Mouse (Mus musculus) neural tube, embryonic 15.5 days (tissue): ENCODE results near the gene Tmem141. TPM values are rescaled to one million over a fixed set of nuclear protein-coding genes. Genes with fewer than 3 reads are reported as not detected.
A peak's percentile ranks its signal among the peaks of the same experiment; 100 is the strongest.

Experiments used
- ATAC-seq: fragments of 200-750 bp; cut with Nextera tagmentation; 2 replicates; pipeline ENCODE4 v1.8.0; 2017; ENCODE audit warnings: mild to moderate bottlenecking, moderate TSS enrichment, moderate library complexity; ENCODE audit not compliant: low FRiP score
- H3K27ac ChIP-seq: fragments of 300-500 bp; sonication (generic); replicated peaks from 2 replicates; pipeline ENCODE4 v1.5.1; 2015; ENCODE audit warnings: mild to moderate bottlenecking, inconsistent platforms
- H3K27me3 ChIP-seq: fragments of 300-500 bp; sonication (generic); replicated peaks from 2 replicates; pipeline ENCODE4 v1.6.1; 2015; ENCODE audit warnings: inconsistent platforms
- H3K36me3 ChIP-seq: fragments of 300-500 bp; sonication (generic); 2 replicates; pipeline ENCODE4 v1.6.1; 2015; ENCODE audit warnings: inconsistent platforms
- H3K4me1 ChIP-seq: fragments of 300-500 bp; sonication (generic); 2 replicates; pipeline ENCODE4 v1.6.1; 2015; ENCODE audit warnings: inconsistent platforms
- H3K4me2 ChIP-seq: fragments of 300-500 bp; sonication (generic); 2 replicates; pipeline ENCODE4 v1.6.1; 2015; ENCODE audit warnings: inconsistent platforms, mild to moderate bottlenecking, moderate library complexity
- H3K4me3 ChIP-seq: fragments of 300-500 bp; sonication (generic); replicated peaks from 2 replicates; pipeline ENCODE4 v1.5.1; 2015; ENCODE audit warnings: mild to moderate bottlenecking, inconsistent platforms
- H3K9ac ChIP-seq: fragments of 300-500 bp; sonication (generic); replicated peaks from 2 replicates; pipeline ENCODE4 v1.6.1; 2015; ENCODE audit warnings: mild to moderate bottlenecking, inconsistent platforms
- H3K9me3 ChIP-seq: fragments of 300-500 bp; sonication (generic); replicated peaks from 2 replicates; pipeline ENCODE4 v1.6.1; 2016; ENCODE audit warnings: inconsistent platforms
- WGBS: fragments of 180-500 bp; shearing (Covaris S2); methylation state at CpG from one replicate; pipeline ENCODE4 v1.1.7; 2015; ENCODE audit warnings: mixed read lengths; 5-methylcytosine and 5-hydroxymethylcytosine counted together
- polyA plus RNA-seq: library from polyadenylated mRNA; unstranded; fragments of >200 nt; fragmentation: Nextera tagmentation; extraction: Ambion mirVana; gene quantifications from 2 replicates; pipeline ENCODE4 v1.2.1, GENCODE M21; 2015

The Tmem141 gene
- polyA plus RNA-seq, 1 experiment from 2014 or later: 56.6 TPM

DNA sequence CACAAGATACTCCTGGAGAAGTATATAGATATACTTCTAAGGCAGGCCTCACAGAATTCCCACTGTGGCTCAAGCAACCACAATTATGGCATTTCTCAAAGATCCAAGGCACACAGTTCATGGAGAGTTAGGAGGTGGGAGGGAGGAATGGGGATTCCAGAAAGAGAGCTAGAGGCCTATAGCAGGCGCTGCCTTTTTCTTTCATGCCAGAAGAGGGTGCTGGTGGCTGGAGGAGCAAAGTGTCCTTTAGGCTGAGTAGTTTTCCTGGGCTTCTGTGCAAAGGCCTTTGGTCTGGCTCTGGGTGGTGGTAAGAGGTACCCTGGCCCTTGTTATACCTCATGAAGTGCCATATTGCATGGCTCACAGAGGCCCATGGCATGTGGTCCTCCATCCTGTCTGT, 12.2 kb upstream of the Tmem141 start:
- no peak for ATAC-seq
- no peaks in the 10 kb centered on the region for H3K4me1 ChIP-seq
- no peak overlapping the region for H3K27ac ChIP-seq
- H3K9me3 ChIP-seq: no peaks in the 10 kb centered on the region
- no peak overlapping the region for H3K4me2 ChIP-seq
- WGBS: 54% methylated on average over 1 of the region's 1 CpGs
- no peaks in the 10 kb centered on the region for H3K27me3 ChIP-seq
- H3K36me3 ChIP-seq: no peaks in the 10 kb centered on the region
- H3K9ac ChIP-seq: no peak overlapping the region
- H3K4me3 ChIP-seq: no peak overlapping the region

DNA sequence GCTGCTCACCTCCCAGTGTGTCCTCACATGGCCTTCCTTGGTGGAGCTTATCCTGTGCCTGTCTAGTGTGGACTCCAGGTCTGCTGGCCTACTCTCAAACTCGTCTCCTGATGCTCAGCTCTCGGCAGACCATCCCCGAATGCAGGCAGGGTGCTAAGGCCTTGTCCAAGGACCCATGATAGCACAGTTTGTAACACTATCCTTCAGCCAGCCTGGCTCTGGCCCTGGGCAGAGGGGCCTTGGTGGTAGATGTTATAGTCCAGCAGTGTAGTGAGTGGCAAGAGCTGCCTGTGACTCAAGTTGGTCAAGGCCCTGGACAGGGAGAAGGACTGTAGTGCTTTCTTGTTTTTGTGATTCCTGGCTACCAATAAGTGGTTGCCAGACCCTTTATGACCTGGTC, 11.8 kb upstream of the Tmem141 start:
- Histone ChIP-seq H3K27ac (no peak overlapping the region), H3K36me3 (no peaks in the 10 kb centered on the region), H3K27me3 (no peaks in the 10 kb centered on the region), H3K4me3 (no peak overlapping the region), H3K9me3 (no peaks in the 10 kb centered on the region), H3K4me1 (no peaks in the 10 kb centered on the region), H3K4me2 (no peak overlapping the region), H3K9ac (no peak overlapping the region)
- 87% methylated on average over 3 of the region's 3 CpGs for WGBS
- no peak for ATAC-seq

DNA sequence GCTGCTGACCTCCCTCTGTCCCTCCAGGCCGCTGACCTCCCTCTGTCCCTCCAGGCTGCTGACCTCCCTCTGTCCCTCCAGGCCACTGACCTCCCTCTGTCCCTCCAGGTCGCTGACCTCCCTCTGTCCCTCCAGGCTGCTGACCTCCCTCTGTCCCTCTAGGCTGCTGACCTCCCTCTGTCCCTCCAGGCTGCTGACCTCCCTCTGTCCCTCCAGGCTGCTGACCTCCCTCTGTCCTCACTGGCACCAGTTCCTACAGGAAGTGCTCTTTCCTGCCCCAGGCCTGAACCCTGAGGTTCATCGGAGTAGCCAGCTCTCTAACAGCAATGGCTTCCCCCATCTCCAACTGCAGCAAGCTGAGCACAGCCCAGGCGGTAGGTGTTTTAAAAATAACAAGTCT, 6.9 kb upstream of the Tmem141 start:
- Histone ChIP-seq H3K9me3 (no peaks in the 10 kb centered on the region), H3K36me3 (no peaks in the 10 kb centered on the region), H3K9ac (no peak overlapping the region), H3K4me3 (no peak overlapping the region), H3K27me3 (no peaks in the 10 kb centered on the region), H3K27ac (no peak overlapping the region), H3K4me1 (no peaks in the 10 kb centered on the region), H3K4me2 (no peak overlapping the region)
- ATAC-seq: no peak
- WGBS: 49% methylated on average over 4 of the region's 4 CpGs

DNA sequence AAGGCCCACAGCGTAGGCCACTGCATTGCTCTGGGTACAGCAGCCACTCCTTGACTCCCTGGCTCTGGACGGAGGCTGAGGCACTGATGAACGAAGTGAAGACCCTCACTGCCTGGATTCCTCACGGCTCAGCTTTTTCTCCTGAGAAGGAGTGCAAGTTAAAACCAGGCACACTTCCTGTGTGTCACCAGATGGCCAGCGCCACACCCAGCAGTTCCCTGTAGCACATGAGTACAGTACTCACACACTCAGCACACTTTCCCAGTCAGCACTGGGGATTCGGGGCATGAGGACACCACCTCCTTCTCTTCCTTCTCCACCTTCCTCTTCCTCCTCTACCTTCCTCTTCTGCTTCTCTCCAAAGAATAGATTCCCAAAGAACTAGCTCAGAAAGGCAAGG, 6.0 kb upstream of the Tmem141 start, which contains the start of gene Fcna:
Gene Fcna (minus strand): TSS at position 220 of the 400 bp plus-strand sequence.
- H3K4me3 ChIP-seq: no peak within 1 kb of the TSS
- H3K36me3 ChIP-seq: no peaks in the 10 kb centered on the region
- no peak within 1 kb of the TSS for H3K9ac ChIP-seq
- H3K27ac ChIP-seq: no peak within 1 kb of the TSS
- no peaks in the 10 kb centered on the region for H3K4me1 ChIP-seq
- H3K9me3 ChIP-seq: no peaks in the 10 kb centered on the region
- no peaks in the 10 kb centered on the region for H3K27me3 ChIP-seq
- WGBS: 93% methylated on average over 6 of the region's 6 CpGs
- no peak for ATAC-seq
- no peak within 1 kb of the TSS for H3K4me2 ChIP-seq

DNA sequence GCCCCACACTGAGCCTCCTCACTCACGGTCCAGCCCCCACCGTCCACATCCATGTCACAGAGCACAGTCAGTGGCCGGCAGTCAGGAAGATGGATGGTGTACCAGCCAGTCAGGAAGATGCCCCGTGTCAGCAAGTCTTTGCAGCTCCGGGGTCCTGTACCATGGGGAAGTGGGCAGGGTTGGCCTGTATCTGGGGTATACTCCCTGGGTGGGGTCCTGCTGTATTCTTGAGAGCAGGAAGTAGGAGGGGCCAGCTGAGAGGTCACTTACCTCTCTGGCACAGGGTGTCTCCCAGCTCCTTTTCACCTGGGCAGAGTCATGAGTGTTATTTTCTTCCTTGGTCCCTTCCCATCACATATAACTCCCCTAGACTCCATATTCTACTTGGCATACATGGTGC, 4.2 kb upstream of the Tmem141 start:
- Histone ChIP-seq H3K27ac (no peak overlapping the region), H3K9ac (no peak overlapping the region), H3K9me3 (no peaks in the 10 kb centered on the region), H3K27me3 (no peaks in the 10 kb centered on the region), H3K4me3 (no peak overlapping the region), H3K4me2 (no peak overlapping the region), H3K36me3 (no peaks in the 10 kb centered on the region), H3K4me1 (peaks cover 9% of the 10 kb centered on the region)
- no peak for ATAC-seq
- 51% methylated on average over 5 of the region's 5 CpGs for WGBS

DNA sequence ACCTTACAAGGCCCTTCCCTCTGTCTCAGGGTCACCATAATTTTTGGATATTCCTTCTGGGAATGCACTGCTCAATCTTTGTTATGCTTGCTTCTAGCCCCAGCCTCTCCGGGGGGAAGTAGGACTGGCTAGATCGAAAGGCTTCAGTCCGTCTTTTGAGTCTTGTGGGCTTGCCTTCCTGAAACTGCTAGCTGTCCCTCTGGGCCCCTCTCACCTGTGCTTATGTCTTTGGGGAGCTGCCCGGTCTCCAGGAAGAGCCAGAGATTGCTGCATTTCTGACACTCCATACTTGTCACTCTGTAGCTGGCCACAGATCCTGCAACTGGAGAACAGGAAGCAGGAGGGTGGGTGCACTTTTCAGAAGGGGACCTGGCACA, 965 bp downstream of the Tmem141 start:
- peak overlapping the region; percentile 75; the same call in 1 of the 2 replicates for H3K27ac ChIP-seq

DNA sequence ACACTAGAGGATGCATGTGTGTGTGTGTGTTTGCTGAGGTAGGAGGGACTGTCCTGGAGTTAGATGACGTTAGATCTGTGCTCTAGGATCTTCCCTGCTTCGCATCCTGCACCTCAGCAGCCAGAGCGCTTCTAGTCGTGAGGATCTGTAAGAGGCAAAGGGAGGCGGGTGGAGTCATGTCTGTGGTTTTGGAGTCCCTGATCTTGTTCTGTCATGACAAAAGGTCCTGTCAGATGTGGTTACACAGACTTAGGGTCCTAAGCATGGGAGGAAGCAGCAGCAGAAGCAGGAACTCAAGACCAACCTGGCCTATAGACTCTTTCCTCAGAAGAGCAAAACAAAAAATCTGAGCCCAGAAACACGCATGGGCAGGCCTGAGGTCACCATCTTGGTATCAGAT, 1.4 kb downstream of the Tmem141 start:
- H3K27me3 ChIP-seq: peaks cover 31% of the 10 kb centered on the region
- H3K9ac ChIP-seq: no peak overlapping the region
- peaks cover 20% of the 10 kb centered on the region for H3K4me1 ChIP-seq
- H3K36me3 ChIP-seq: no peaks in the 10 kb centered on the region
- H3K4me3 ChIP-seq: no peak overlapping the region
- 85% methylated on average over 6 of the region's 6 CpGs for WGBS
- peak overlapping the region; percentile 83; the same call in 1 of the 2 replicates for H3K4me2 ChIP-seq
- no peak overlapping the region for H3K27ac ChIP-seq
- H3K9me3 ChIP-seq: no peaks in the 10 kb centered on the region
- ATAC-seq: no peak

More for the DNA sequence above, 965 bp downstream of the Tmem141 start:
- Histone ChIP-seq H3K9me3 (no peaks in the 10 kb centered on the region), H3K4me1 (peaks cover 20% of the 10 kb centered on the region), H3K27me3 (peaks cover 27% of the 10 kb centered on the region), H3K4me3 (peak overlapping the region; percentile 55), H3K36me3 (no peaks in the 10 kb centered on the region), H3K4me2 (peak overlapping the region; percentile 83), H3K9ac (peak overlapping the region; percentile 55; the same call in 1 of the 2 replicates)
- ATAC-seq: no peak
- 88% methylated on average over 4 of the region's 4 CpGs for WGBS

DNA sequence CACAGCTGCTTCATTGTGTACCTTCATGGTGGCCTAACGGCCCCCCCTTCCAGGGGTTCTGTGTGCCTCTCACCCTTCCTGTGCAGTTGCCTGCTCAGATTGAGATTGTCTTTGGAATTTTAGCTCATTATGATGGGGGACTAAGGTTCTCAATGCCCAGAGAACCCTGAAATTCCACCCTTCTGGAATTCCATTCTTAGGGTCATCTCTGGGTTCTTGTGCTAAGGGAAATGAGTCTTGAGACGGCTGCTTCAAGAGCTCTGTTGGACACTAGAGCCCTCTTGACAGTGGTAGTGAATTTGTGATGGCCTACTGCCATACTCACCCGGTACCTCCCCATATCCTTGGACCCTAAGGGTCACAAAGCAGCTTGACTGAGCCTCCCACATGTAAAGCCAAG, 4.2 kb downstream of the Tmem141 start, which contains the start of gene Ccdc183:
Gene Ccdc183 (minus strand): TSS at position 101 of the 400 bp plus-strand sequence.
- H3K4me3 ChIP-seq: no peak within 1 kb of the TSS
- no peak within 1 kb of the TSS for H3K9ac ChIP-seq
- 75% methylated on average over 3 of the region's 3 CpGs for WGBS
- peaks cover 48% of the 10 kb centered on the region for H3K27me3 ChIP-seq
- 0 out of 2 replicates have a peak within 1 kb of the TSS, but pooled peaks have one; percentile 17 for H3K4me2 ChIP-seq
- H3K9me3 ChIP-seq: no peaks in the 10 kb centered on the region
- H3K36me3 ChIP-seq: no peaks in the 10 kb centered on the region
- ATAC-seq: no peak
- H3K27ac ChIP-seq: no peak within 1 kb of the TSS
- H3K4me1 ChIP-seq: peaks cover 20% of the 10 kb centered on the region

DNA sequence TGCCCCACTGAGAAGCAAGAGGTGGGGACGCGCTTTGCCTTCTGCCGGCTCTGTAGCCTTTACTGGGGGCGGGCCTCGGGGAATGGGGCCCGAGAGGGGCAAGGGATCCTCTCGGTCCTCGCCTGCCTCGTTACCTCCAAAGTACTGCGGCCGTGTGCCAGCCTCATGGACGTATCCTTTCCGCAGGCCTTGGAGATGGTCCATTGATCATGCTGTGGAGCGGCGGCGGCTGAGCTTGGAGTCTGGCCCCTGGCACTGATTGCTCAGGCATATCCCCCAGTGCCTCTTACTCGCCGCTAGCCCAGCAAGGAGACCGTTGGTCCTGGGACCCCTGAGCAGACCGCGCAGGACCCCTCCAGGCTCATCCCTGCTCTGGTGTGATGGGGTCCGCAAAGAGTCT, 5.4 kb downstream of the Tmem141 start:
- Histone ChIP-seq H3K27ac (no peak overlapping the region), H3K36me3 (no peaks in the 10 kb centered on the region), H3K4me3 (no peak overlapping the region), H3K9ac (no peak overlapping the region), H3K9me3 (no peaks in the 10 kb centered on the region), H3K4me2 (peak overlapping the region; percentile 17; the same call in 1 of the 2 replicates), H3K27me3 (peaks cover 48% of the 10 kb centered on the region), H3K4me1 (peaks cover 15% of the 10 kb centered on the region)
- 18% methylated on average over 22 of the region's 22 CpGs for WGBS
- no peak for ATAC-seq

DNA sequence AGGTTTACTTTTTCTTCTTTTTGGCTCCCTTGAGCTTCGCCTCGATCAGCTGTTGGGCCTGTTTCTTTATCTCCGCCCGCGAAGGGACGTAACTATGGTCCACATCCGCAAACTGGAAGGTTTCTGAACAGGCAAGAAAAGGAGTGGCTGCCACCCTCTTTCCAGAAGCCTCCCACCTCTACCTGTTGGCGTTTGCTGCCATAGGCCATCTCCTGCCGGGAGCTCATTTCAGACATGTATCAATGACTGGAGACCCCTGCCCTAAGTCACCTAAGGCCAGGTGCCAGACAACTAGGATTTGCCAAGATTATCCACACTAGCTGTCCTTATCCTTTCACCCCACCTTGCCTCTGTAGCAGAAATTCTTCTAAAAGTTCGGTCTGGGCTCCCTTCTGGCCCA, 13.1 kb downstream of the Tmem141 start:
- Histone ChIP-seq H3K4me3 (peak overlapping the region; percentile 96), H3K9ac (peak overlapping the region; percentile 29; the same call in 1 of the 2 replicates), H3K27ac (peak overlapping the region; percentile 94), H3K36me3 (no peaks in the 10 kb centered on the region), H3K9me3 (no peaks in the 10 kb centered on the region), H3K27me3 (0 out of 2 replicates have a peak, but pooled peaks cover 4% of the 10 kb centered on the region), H3K4me1 (peaks cover 30% of the 10 kb centered on the region), H3K4me2 (peak overlapping the region; percentile 65)
- peak; percentile 26 for ATAC-seq
- WGBS: 67% methylated on average over 10 of the region's 10 CpGs

DNA sequence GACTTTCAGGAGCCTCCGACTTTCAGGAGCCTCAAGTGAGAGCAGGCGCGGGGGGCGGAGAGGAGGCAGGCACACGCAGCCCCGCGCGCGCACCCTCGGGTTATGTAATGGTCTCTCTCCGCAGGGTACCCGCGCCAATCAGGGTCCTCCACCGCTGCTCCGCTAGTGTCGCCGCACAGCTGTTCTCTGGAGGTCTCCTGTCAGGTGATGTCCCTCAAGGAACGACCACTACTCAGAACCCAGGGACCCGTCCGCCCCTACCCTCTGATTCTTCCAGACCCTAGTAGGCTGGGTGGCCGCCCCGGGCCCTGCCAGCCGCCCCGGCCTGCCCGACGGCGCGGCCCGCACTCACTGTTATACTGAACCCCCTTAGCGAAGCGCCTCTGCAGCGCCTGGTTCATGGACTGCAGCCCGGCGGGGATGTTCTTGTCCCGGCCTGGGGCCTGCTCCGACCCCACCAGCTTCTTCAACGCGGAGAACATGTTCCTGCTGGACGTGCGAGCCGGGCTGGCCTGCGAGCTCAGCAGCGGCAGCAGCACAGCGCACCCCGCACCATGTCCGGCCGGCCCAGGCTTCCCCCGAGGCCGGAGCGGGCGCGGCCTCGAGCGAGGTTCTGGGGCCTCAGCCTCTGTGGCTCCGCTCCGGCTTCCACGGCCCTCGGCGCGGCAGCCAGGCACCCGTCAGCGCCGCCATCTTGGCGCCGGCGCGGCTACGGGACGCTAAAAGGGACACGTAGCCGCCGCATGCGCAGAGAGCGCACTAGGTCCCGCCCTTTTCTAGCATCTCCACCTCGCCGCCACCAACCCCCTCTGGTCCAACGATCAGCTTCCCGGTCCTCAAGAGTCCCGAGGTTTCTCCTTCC, 13.8 kb downstream of the Tmem141 start, which contains the start of gene Rabl6:
Gene Rabl6 (minus strand): TSS at position 761 of the 862 bp plus-strand sequence.
- Histone ChIP-seq H3K36me3 (no peaks in the 10 kb centered on the region), H3K27ac (peak within 1 kb of the TSS; percentile 94), H3K4me1 (peaks cover 30% of the 10 kb centered on the region), H3K4me2 (peak within 1 kb of the TSS; percentile 65), H3K9me3 (no peaks in the 10 kb centered on the region), H3K4me3 (peak within 1 kb of the TSS; percentile 96), H3K27me3 (no peaks in the 10 kb centered on the region), H3K9ac (peak within 1 kb of the TSS; percentile 99)
- peak; percentile 93 for ATAC-seq
- WGBS: under 1% methylated on average over 80 of the region's 80 CpGs

DNA sequence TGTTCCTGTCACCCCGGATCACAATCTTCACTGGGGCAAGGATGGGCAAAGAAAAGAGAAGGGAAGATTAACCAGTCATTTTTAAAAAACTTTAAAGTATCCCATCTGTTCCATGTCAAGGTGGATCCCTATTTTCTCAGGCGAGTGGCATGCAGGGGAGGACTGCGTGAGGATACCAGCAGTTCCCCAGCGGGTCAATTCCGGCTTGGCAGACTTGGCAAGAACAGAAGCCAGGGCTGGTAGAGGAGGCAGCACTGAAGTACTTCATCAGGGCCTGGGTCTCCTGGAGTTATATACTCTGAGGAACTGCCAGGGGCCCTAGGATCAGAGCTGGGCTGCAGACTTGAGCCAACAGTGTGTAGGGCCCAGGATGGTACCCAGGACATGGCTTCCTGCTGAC, 19.3 kb downstream of the Tmem141 start:
- 95% methylated on average over 5 of the region's 5 CpGs for WGBS
- no peak overlapping the region for H3K9ac ChIP-seq
- H3K4me3 ChIP-seq: no peak overlapping the region
- H3K9me3 ChIP-seq: no peaks in the 10 kb centered on the region
- H3K27me3 ChIP-seq: no peaks in the 10 kb centered on the region
- peaks cover 53% of the 10 kb centered on the region for H3K36me3 ChIP-seq
- H3K4me2 ChIP-seq: no peak overlapping the region
- peaks cover 19% of the 10 kb centered on the region for H3K4me1 ChIP-seq
- no peak for ATAC-seq
- no peak overlapping the region for H3K27ac ChIP-seq
